Mouse (Mus musculus): ENCODE measurements around the gene Rfesd. TPM values are rescaled to one million over a fixed set of nuclear protein-coding genes. Genes with fewer than 3 reads are reported as not detected.

The Rfesd gene
- polyA plus RNA-seq, 1 experiment from 2014 or later: 18.9 TPM

GRCm38 (mm10) chr13:75975629-75976028, 42.9 kb downstream of the Rfesd start:
- H3K27me3 ChIP-seq: no peaks in the 10 kb centered on the region
- no peak overlapping the region for H3K4me2 ChIP-seq (replicated peaks)
- no peaks in the 10 kb centered on the region for H3K36me3 ChIP-seq
- no peak overlapping the region for H3K4me3 ChIP-seq
- H3K4me1 ChIP-seq: no peaks in the 10 kb centered on the region
- no peak overlapping the region for H3K27ac ChIP-seq
- no peak for ATAC-seq (ENCODE audit: low FRiP score, low read depth)
- no peak overlapping the region for H3K9ac ChIP-seq
- H3K9me3 ChIP-seq: no peaks in the 10 kb centered on the region
- 67% methylated on average over 1 of the region's 1 CpGs for WGBS

GRCm38 (mm10) chr13:75974481-75974880, 44.0 kb downstream of the Rfesd start:
- no peaks in the 10 kb centered on the region for H3K9me3 ChIP-seq
- no peaks in the 10 kb centered on the region for H3K4me1 ChIP-seq
- ATAC-seq (ENCODE audit: low FRiP score, low read depth): no peak
- H3K4me3 ChIP-seq: no peak overlapping the region
- 86% methylated on average over 2 of the region's 2 CpGs for WGBS
- no peak overlapping the region for H3K27ac ChIP-seq
- H3K36me3 ChIP-seq: no peaks in the 10 kb centered on the region
- H3K4me2 ChIP-seq (replicated peaks): no peak overlapping the region
- H3K27me3 ChIP-seq: no peaks in the 10 kb centered on the region
- no peak overlapping the region for H3K9ac ChIP-seq

- Histone ChIP-seq H3K9me3 (no peaks in the 10 kb centered on the region), H3K9ac (no peak within 1 kb of the TSS), H3K4me2 (replicated peaks) (no peak within 1 kb of the TSS), H3K27ac (no peak within 1 kb of the TSS), H3K27me3 (no peaks in the 10 kb centered on the region), H3K4me3 (no peak within 1 kb of the TSS), H3K4me1 (no peaks in the 10 kb centered on the region), H3K36me3 (no peaks in the 10 kb centered on the region)
- ATAC-seq (ENCODE audit: low FRiP score, low read depth): no peak
- WGBS: 75% methylated on average over 1 of the region's 1 CpGs
Measured at GRCm38 (mm10) chr13:75966850-75967249, 51.7 kb downstream of the Rfesd start, which contains the start of gene Spata9. TSS of gene Spata9 (plus strand) at chr13:75967150.

GRCm38 (mm10) chr13:75955357-75955992, 63.0 kb downstream of the Rfesd start:
- Histone ChIP-seq H3K36me3 (no peaks in the 10 kb centered on the region), H3K9ac (no peak overlapping the region), H3K4me2 (replicated peaks) (no peak overlapping the region), H3K9me3 (no peaks in the 10 kb centered on the region; the same call in 1 of the 2 replicates), H3K27ac (no peak overlapping the region), H3K4me3 (no peak overlapping the region), H3K4me1 (peaks cover 3% of the 10 kb centered on the region), H3K27me3 (no peaks in the 10 kb centered on the region)
- ATAC-seq (ENCODE audit: low FRiP score, low read depth): peak; percentile 15; the same call in 1 of the 2 replicates

Other genes with a start within 250 kb of the Rfesd start
- gene Glrx, start 178.9 kb downstream of the Rfesd start, polyA plus RNA-seq (2015; fragmentation: Nextera tagmentation; extraction: Ambion mirVana): 34.9 and 37.9 TPM in 2 replicates
- 51.2 and 51.3 TPM in 2 replicates for gene Rhobtb3, start 74.8 kb downstream of the Rfesd start, polyA plus RNA-seq (2015; fragmentation: Nextera tagmentation; extraction: Ambion mirVana)
- gene Spata9, start 51.6 kb downstream of the Rfesd start, polyA plus RNA-seq (2015; fragmentation: Nextera tagmentation; extraction: Ambion mirVana): 0.84 and 0.93 TPM in 2 replicates
- gene Gpr150, start 38.3 kb upstream of the Rfesd start, polyA plus RNA-seq (2015; fragmentation: Nextera tagmentation; extraction: Ambion mirVana): 0.09 TPM in 1 of 2 replicates, not detected in the other
- 8.6 and 10.3 TPM in 2 replicates for gene Arsk, start 79.9 kb upstream of the Rfesd start, polyA plus RNA-seq (2015; fragmentation: Nextera tagmentation; extraction: Ambion mirVana)
- 15.9 and 17.5 TPM in 2 replicates for gene Ttc37, start 80.0 kb upstream of the Rfesd start, polyA plus RNA-seq (2015; fragmentation: Nextera tagmentation; extraction: Ambion mirVana)